Mouse (Mus musculus) hindbrain, postnatal 0 days (tissue): ENCODE data around the gene Ifnz. TPM values are rescaled to one million over a fixed set of nuclear protein-coding genes. Genes with fewer than 3 reads are reported as not detected.
"Not testable (repeated sequence)": the region's sequence is repeated elsewhere in the genome, so short reads cannot be mapped to it uniquely, and the experiment has no call there.

Experiments
- ATAC-seq: fragments of 200-750 bp; cut with Nextera tagmentation; 2 replicates; pipeline ENCODE4 v1.8.0; 2017; ENCODE audit warnings: mild to moderate bottlenecking, moderate TSS enrichment, moderate library complexity
- DNase-seq: peaks from one replicate; pipeline ENCODE4 v3.0.0-alpha.2; 2015; ENCODE audit warnings: low spot score
- H3K27ac ChIP-seq: fragments of 300-500 bp; sonication (generic); 2 replicates; pipeline ENCODE4 v1.5.1; 2014; ENCODE audit warnings: mild to moderate bottlenecking
- H3K27me3 ChIP-seq: fragments of 300-500 bp; sonication (generic); 2 replicates; pipeline ENCODE4 v1.6.1; 2014; ENCODE audit warnings: low read length, mixed read lengths; ENCODE audit not compliant: insufficient read depth
- H3K36me3 ChIP-seq: fragments of 300-500 bp; sonication (generic); 2 replicates; pipeline ENCODE4 v1.6.1; 2014; ENCODE audit warnings: low read length, mixed read lengths; ENCODE audit not compliant: insufficient read depth
- H3K4me1 ChIP-seq: fragments of 300-500 bp; sonication (generic); 2 replicates; pipeline ENCODE4 v1.6.1; 2014; ENCODE audit warnings: antibody characterized with exemption, low read length, mixed read lengths; ENCODE audit not compliant: insufficient read depth
- H3K4me2 ChIP-seq: fragments of 300-500 bp; sonication (generic); 2 replicates; pipeline ENCODE4 v1.6.1; 2014; ENCODE audit warnings: low read depth, mild to moderate bottlenecking, low read length, moderate library complexity, mixed read lengths
- H3K4me3 ChIP-seq: fragments of 300-500 bp; sonication (generic); 2 replicates; pipeline ENCODE4 v1.5.1; 2014; ENCODE audit warnings: low read length
- H3K9ac ChIP-seq: fragments of 300-500 bp; sonication (generic); replicated peaks from 2 replicates; pipeline ENCODE4 v1.6.1; 2014; ENCODE audit warnings: mild to moderate bottlenecking, low read length, moderate library complexity, mixed read lengths
- H3K9me3 ChIP-seq: fragments of 300-500 bp; sonication (generic); 2 replicates; pipeline ENCODE4 v1.6.1; 2016; ENCODE audit warnings: low read length, mixed read lengths
- CTCF ChIP-seq: IDR thresholded peaks from 2 replicates; pipeline ENCODE4 v1.5.1; 2016; ENCODE audit warnings: antibody characterized with exemption, control low read depth, low read depth
- WGBS: fragments of 180-500 bp; shearing (Covaris S2); extraction: QIAGEN DNeasy Blood & Tissue Kit; methylation state at CpG from one replicate; pipeline ENCODE4 v1.1.7; 2014; 5-methylcytosine and 5-hydroxymethylcytosine counted together
- polyA plus RNA-seq: library from polyadenylated mRNA; unstranded; fragments of >200 nt; fragmentation: Nextera tagmentation; extraction: Ambion mirVana; gene quantifications from 2 replicates; pipeline ENCODE4 v1.2.1, GENCODE M21; 2015
- total RNA-seq: library from RNA; depleted of rRNA; stranded (reverse); fragments of >200 nt; gene quantifications from 2 replicates; pipeline ENCODE4 v1.2.3, GENCODE M21; 2014

The Ifnz gene
- total and polyA plus RNA-seq, 2 experiments from 2014 or later, result not detected

DNA sequence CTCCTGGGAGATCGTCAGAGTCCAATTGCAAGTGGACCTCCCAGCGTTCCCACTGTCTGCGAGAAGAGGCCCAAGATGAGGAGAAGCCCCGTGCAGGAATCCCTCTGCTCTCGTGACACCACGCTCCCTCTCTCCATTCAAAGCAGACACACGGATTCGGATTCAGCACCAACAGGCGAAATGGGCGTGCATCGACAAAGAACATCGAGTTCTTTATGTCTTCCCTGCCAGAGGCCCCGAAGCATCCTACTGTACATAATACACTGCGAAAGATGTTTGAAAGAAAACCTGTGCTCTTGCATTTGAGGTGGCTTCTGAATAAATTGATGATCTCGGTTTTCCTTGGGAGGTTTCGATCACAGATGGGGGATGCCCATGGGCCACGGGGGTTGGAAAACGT, 1.6 kb upstream of the Ifnz start:
- H3K27ac ChIP-seq, H3K36me3 ChIP-seq, H3K9ac ChIP-seq, H3K4me3 ChIP-seq, H3K9me3 ChIP-seq, ATAC-seq, DNase-seq, H3K27me3 ChIP-seq, H3K4me2 ChIP-seq, H3K4me1 ChIP-seq: not testable (repeated sequence)
- 48% methylated on average over 15 of the region's 18 CpGs for WGBS

DNA sequence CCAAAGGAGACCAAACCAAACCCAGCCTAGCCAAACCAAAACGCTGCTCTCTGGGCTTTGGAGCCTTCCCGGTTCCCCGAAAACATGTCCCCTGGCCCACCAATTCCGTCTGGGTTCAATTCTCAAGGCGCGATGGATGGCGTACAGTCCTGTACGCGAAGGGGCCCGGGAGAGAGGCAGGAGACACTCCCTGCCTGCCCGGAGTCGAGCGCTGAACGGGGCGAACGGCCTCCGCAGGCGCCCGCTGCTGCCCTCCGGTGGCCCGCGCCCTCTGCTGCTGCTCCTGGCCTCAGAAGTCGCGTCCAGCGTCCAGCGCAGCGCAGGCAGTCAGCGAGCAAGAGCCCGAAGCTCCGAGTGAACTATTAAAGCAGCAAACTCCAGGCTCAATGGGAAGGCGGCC, 404 bp downstream of the Ifnz start:
- ATAC-seq, result not testable (repeated sequence)

DNA sequence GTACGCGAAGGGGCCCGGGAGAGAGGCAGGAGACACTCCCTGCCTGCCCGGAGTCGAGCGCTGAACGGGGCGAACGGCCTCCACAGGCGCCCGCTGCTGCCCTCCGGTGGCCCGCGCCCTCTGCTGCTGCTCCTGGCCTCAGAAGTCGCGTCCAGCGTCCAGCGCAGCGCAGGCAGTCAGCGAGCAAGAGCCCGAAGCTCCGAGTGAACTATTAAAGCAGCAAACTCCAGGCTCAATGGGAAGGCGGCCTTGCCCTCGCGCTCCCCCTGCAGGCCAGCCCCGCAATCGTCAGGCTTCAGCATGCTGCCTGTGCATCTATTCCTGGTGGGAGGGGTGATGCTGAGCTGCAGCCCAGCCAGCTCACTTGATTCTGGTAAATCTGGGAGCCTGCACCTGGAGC, 3.5 kb downstream of the Ifnz start, which contains the start of gene Gm13276:
Gene Gm13276 (plus strand): TSS at position 301 of the 400 bp plus-strand sequence.
- H3K4me1 ChIP-seq, H3K27ac ChIP-seq, H3K4me2 ChIP-seq, H3K36me3 ChIP-seq, H3K4me3 ChIP-seq, H3K9ac ChIP-seq, ATAC-seq, DNase-seq, H3K9me3 ChIP-seq, H3K27me3 ChIP-seq: not testable (repeated sequence)
- WGBS, result no CpG with 5 or more reads among the region's 27 CpGs

More for the DNA sequence above, 404 bp downstream of the Ifnz start:
- H3K36me3 ChIP-seq, H3K4me3 ChIP-seq, H3K4me1 ChIP-seq, H3K27ac ChIP-seq, H3K27me3 ChIP-seq, H3K9me3 ChIP-seq, H3K9ac ChIP-seq, DNase-seq: not testable (repeated sequence)
- WGBS, result 2% methylated on average over 11 of the region's 31 CpGs
- peak overlapping the region; percentile 23; the same call in 1 of the 2 replicates for H3K4me2 ChIP-seq

DNA sequence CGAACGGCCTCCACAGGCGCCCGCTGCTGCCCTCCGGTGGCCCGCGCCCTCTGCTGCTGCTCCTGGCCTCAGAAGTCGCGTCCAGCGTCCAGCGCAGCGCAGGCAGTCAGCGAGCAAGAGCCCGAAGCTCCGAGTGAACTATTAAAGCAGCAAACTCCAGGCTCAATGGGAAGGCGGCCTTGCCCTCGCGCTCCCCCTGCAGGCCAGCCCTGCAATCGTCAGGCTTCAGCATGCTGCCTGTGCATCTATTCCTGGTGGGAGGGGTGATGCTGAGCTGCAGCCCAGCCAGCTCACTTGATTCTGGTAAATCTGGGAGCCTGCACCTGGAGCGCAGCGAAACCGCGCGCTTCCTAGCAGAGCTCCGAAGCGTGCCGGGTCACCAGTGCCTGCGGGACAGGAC, 6.5 kb downstream of the Ifnz start, which contains the start of gene Gm13277:
Gene Gm13277 (plus strand): TSS at position 231 of the 400 bp plus-strand sequence.
- not testable (repeated sequence) for H3K27ac ChIP-seq, H3K36me3 ChIP-seq, H3K9ac ChIP-seq, ATAC-seq, H3K4me3 ChIP-seq, H3K27me3 ChIP-seq, DNase-seq, H3K4me2 ChIP-seq, H3K4me1 ChIP-seq, H3K9me3 ChIP-seq
- no CpG with 5 or more reads among the region's 28 CpGs for WGBS
- peak; percentile 59 for TF ChIP-seq CTCF

DNA sequence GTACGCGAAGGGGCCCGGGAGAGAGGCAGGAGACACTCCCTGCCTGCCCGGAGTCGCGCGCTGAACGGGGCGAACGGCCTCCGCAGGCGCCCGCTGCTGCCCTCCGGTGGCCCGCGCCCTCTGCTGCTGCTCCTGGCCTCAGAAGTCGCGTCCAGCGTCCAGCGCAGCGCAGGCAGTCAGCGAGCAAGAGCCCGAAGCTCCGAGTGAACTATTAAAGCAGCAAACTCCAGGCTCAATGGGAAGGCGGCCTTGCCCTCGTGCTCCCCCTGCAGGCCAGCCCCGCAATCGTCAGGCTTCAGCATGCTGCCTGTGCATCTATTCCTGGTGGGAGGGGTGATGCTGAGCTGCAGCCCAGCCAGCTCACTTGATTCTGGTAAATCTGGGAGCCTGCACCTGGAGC, 9.3 kb downstream of the Ifnz start, which contains the start of gene Gm13278:
Gene Gm13278 (plus strand): TSS at position 301 of the 400 bp plus-strand sequence.
- not testable (repeated sequence) for DNase-seq, H3K9ac ChIP-seq, H3K27ac ChIP-seq, H3K36me3 ChIP-seq, H3K4me1 ChIP-seq, H3K9me3 ChIP-seq, ATAC-seq, H3K4me2 ChIP-seq, H3K4me3 ChIP-seq, H3K27me3 ChIP-seq
- no CpG with 5 or more reads among the region's 28 CpGs for WGBS

DNA sequence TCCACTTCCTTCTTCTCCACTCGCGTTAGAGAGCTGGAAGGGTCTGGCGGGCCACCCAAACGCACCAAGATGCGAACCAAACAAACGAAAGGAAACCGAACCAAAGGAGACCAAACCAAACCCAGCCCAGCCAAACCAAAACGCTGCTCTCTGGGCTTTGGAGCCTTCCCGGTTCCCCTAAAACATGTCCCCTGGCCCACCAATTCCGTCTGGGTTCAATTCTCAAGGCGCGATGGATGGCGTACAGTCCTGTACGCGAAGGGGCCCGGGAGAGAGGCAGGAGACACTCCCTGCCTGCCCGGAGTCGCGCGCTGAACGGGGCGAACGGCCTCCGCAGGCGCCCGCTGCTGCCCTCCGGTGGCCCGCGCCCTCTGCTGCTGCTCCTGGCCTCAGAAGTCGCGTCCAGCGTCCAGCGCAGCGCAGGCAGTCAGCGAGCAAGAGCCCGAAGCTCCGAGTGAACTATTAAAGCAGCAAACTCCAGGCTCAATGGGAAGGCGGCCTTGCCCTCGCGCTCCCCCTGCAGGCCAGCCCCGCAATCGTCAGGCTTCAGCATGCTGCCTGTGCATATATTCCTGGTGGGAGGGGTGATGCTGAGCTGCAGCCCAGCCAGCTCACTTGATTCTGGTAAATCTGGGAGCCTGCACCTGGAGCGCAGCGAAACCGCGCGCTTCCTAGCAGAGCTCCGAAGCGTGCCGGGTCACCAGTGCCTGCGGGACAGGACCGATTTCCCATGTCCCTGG, 12.2 kb downstream of the Ifnz start, which contains the start of gene Gm13275:
Gene Gm13275 (plus strand): TSS at position 552 of the 740 bp plus-strand sequence.
- not testable (repeated sequence) for H3K27me3 ChIP-seq, H3K9ac ChIP-seq, H3K9me3 ChIP-seq, DNase-seq, H3K27ac ChIP-seq, ATAC-seq, H3K4me1 ChIP-seq, H3K4me3 ChIP-seq, H3K36me3 ChIP-seq, H3K4me2 ChIP-seq
- WGBS, result 0% methylated on average over 2 of the region's 52 CpGs
- peak; percentile 43; the same call in 1 of the 2 replicates for TF ChIP-seq CTCF

DNA sequence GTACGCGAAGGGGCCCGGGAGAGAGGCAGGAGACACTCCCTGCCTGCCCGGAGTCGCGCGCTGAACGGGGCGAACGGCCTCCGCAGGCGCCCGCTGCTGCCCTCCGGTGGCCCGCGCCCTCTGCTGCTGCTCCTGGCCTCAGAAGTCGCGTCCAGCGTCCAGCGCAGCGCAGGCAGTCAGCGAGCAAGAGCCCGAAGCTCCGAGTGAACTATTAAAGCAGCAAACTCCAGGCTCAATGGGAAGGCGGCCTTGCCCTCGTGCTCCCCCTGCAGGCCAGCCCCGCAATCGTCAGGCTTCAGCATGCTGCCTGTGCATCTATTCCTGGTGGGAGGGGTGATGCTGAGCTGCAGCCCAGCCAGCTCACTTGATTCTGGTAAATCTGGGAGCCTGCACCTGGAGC, 15.2 kb downstream of the Ifnz start, which contains the start of gene Gm13279:
Gene Gm13279 (plus strand): TSS at position 301 of the 400 bp plus-strand sequence.
- not testable (repeated sequence) for H3K4me2 ChIP-seq, H3K4me1 ChIP-seq, H3K36me3 ChIP-seq, DNase-seq, H3K27ac ChIP-seq, H3K9ac ChIP-seq, H3K27me3 ChIP-seq, ATAC-seq, H3K9me3 ChIP-seq, H3K4me3 ChIP-seq
- WGBS, result no CpG with 5 or more reads among the region's 28 CpGs

DNA sequence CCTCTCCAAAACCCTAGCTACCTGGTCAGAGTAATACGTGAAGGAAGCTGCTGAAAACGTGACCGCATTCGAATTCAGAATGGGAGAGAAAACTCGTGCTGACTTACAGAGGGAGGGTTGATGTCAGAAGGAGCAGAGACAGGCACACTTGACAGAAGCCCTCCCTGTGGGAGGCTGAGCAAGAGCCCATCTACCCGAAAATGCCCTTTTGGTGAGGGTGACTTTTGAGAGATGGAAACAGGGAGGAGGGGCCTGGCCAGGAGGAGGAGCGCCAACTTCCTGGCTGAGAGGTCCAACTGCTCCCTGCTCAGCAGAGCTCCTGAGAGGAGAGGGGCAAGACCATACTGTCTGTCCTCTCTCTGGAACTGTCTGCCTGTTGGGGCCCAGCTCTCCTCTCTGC, 17.4 kb downstream of the Ifnz start, which contains the start of gene Gm13285:
Gene Gm13285 (plus strand): TSS at position 301 of the 400 bp plus-strand sequence.
- 17% methylated on average over 4 of the region's 7 CpGs for WGBS
- H3K4me3 ChIP-seq, H3K27ac ChIP-seq, DNase-seq, H3K9ac ChIP-seq, H3K27me3 ChIP-seq, ATAC-seq, H3K4me2 ChIP-seq, H3K4me1 ChIP-seq, H3K36me3 ChIP-seq, H3K9me3 ChIP-seq: not testable (repeated sequence)

DNA sequence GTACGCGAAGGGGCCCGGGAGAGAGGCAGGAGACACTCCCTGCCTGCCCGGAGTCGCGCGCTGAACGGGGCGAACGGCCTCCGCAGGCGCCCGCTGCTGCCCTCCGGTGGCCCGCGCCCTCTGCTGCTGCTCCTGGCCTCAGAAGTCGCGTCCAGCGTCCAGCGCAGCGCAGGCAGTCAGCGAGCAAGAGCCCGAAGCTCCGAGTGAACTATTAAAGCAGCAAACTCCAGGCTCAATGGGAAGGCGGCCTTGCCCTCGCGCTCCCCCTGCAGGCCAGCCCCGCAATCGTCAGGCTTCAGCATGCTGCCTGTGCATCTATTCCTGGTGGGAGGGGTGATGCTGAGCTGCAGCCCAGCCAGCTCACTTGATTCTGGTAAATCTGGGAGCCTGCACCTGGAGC, 21.0 kb downstream of the Ifnz start, which contains the start of gene Gm13287:
Gene Gm13287 (plus strand): TSS at position 301 of the 400 bp plus-strand sequence.
- H3K9me3 ChIP-seq, H3K36me3 ChIP-seq, H3K4me1 ChIP-seq, H3K4me2 ChIP-seq, DNase-seq, H3K27ac ChIP-seq, H3K27me3 ChIP-seq, H3K4me3 ChIP-seq, ATAC-seq, H3K9ac ChIP-seq: not testable (repeated sequence)
- WGBS, result no CpG with 5 or more reads among the region's 29 CpGs

DNA sequence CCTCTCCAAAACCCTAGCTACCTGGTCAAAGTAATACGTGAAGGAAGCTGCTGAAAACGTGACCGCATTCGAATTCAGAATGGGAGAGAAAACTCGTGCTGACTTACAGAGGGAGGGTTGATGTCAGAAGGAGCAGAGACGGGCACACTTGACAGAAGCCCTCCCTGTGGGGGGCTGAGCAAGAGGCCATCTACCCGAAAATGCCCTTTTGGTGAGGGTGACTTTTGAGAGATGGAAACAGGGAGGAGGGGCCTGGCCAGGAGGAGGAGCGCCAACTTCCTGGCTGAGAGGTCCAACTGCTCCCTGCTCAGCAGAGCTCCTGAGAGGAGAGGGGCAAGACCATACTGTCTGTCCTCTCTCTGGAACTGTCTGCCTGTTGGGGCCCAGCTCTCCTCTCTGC, 23.3 kb downstream of the Ifnz start, which contains the start of gene Gm13288:
Gene Gm13288 (plus strand): TSS at position 301 of the 400 bp plus-strand sequence.
- not testable (repeated sequence) for H3K4me3 ChIP-seq, DNase-seq, H3K4me2 ChIP-seq, H3K9ac ChIP-seq, H3K27ac ChIP-seq, H3K36me3 ChIP-seq, ATAC-seq, H3K4me1 ChIP-seq, H3K27me3 ChIP-seq, H3K9me3 ChIP-seq
- WGBS, result no CpG with 5 or more reads among the region's 8 CpGs
